Mouse (Mus musculus): ENCODE measurements around the gene Acot11. TPM values are rescaled to one million over a fixed set of nuclear protein-coding genes. Genes with fewer than 3 reads are reported as not detected.
"Not testable (repeated sequence)": the region's sequence is repeated elsewhere in the genome, so short reads cannot be mapped to it uniquely, and the experiment has no call there.

Acot11 gene
- total RNA-seq, 4 experiments from 2014 or later, result 34.4 to 52.4 (median 49.7) TPM

DNA sequence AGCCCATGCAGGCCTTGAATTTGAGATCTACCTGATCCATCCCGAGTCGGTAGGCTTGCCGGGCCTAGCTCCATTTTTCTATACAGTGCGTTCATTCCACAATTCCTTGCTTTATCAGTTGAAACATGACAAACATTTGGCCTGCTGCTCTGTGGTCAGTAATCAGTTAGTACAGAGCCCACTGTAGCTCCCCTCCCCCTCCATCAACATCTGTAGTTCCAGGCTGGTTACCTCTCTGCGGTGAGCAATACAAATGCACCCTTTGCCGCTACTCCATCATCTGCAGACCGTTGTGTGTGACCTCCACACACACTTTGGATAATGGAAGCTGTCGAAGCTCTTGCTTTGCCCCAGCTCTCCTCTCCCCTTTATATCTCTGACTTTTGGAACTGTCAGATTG, 6.4 kb upstream of the Acot11 start:
- DNase-seq (ENCODE audit: low spot score in 2 of 2), result no peak

DNA sequence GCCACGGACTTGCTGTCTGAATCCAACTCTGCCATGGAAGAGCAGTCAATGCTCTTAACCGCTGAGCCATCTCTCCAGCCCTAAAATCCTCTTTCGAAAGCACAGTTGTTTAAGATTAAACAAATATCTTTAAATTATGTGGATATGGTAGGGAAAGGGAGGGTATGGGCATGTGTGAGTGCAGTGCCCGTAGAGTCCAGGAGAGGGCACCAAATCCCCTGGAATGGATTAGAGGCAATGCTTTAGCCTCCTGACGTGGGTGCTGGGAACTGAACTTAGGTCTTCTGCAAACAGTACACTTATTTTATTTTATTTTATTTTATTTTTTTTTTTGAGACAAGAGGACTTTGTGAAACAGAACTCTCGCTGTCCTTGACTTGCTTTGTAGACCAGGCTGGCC, 5.2 kb upstream of the Acot11 start:
- DNase-seq (ENCODE audit: low spot score in 2 of 2), result no peak

DNA sequence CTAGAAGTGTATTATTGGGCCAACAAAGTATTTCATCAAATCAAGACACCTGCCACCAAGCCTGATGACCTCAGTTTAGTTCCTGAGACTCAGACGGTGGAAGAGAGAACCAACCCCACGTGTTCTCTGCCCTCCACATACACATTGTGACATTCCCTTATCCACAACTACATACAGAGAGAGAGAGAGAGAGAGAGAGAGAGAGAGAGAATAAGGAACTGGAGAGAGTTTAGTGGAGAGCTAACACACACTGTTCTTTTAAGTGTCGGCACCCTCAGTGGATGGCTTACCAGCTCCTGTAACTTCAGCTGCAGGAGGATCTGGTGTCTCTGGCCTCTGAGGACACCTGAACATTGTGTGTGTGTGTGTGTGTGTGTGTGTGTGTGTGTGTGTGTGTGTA, 2.5 kb upstream of the Acot11 start:
- DNase-seq (ENCODE audit: low spot score in 2 of 2), result no peak

DNA sequence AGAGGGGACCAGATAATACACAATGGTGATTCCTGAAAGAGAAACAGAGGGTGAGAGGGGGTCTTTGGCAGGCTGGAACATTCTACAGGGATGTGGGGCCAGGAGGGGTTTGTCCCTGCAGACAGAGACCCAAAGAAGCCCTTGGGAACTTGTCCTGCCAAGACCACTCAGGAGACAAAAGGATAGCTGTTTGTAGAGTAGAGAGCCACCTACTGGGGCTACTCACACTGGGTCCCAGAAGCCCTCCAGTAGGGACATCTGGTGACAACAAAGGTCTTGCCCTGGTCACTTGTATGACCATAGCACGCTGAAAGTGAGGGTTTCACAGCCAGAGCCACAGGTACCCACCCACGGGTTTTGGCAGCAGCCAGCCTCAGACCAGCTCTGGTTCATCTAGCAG, 1.1 kb upstream of the Acot11 start:
- no peak for DNase-seq (ENCODE audit: low spot score in 2 of 2)

DNA sequence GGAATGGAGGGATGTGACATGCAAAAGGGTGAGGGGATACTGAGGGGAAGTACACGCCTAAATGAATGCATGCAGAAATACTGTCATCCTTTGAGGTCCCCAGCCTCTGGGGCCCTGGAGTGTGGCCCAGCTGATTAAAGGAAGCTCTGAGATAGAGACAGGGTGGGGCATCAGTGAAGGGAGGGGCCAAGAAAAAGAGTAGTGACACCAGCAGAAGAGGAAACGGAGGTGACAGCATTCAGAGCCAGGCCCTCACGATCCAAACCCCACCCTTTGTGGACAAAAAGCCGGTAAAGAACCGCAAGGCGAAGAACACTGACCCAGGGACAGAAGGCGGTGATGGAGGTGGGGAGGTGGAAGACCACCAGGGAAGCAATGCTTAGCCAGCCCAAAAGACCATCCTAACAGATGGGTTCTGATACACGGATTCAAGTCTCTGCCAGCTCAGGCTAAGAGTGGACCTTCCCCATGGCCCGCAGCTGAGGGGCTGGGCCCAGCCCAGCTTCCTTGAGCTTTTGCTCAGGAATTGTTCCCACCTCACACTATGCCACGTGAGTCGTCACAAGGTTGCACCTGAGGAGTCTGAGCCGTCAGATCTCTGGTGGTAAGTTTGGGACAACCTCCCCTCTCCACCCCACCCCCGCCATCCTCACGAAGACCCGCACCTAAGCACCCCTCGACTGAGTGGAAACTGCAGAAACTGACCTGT, 443 bp downstream of the Acot11 start:
- no peak for DNase-seq (ENCODE audit: low spot score in 2 of 2)

DNA sequence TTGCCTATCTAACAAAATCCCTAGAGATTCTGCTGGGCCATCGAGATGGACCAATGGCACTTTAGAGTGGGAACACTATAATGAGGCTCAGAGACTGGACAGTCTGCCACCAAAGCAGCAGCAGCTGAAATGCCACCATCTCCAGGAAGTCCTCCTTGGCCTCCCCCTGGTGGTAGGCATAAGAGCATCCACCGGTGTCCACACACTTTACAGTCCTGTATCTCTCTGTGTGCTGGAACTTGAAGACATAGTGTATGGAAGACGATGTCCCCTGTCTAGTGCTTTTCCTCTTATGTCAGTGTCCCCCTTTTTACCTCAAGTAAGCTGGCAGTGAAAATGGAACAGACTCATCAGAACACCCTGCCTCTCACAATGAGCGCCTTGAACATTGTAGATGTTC, 1.0 kb downstream of the Acot11 start:
- no peak for DNase-seq (ENCODE audit: low spot score in 2 of 2)

DNA sequence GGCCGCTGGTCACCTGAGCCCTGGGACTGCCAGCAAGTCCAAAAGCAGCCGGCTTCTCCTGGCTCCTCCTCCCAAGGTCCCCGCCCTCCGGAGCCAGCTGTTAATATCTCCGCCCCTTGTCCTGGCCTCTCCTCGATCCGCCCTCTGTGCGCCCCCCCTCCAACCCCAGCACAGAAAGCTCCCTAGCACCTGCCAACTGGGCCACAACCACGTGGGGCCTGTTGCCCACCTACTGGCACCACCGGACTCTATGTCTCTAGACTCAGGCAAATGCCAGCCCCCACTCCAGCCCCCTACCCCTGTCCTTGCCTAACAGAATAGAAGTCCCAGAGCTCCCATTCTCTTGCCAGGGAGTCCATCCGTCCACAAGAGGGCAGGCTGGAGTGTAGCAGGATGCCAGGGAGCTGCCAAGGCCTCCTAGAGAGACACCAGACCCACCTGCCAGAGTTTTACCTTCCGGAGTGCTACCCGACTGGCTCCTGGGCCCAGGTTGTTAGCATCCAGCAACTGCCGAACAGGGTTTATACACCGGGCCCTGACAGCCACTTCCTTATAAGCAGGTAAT, 4.9 kb downstream of the Acot11 start:
- peak; percentile 73 to 76 for DNase-seq (ENCODE audit: low spot score in 2 of 2)

DNA sequence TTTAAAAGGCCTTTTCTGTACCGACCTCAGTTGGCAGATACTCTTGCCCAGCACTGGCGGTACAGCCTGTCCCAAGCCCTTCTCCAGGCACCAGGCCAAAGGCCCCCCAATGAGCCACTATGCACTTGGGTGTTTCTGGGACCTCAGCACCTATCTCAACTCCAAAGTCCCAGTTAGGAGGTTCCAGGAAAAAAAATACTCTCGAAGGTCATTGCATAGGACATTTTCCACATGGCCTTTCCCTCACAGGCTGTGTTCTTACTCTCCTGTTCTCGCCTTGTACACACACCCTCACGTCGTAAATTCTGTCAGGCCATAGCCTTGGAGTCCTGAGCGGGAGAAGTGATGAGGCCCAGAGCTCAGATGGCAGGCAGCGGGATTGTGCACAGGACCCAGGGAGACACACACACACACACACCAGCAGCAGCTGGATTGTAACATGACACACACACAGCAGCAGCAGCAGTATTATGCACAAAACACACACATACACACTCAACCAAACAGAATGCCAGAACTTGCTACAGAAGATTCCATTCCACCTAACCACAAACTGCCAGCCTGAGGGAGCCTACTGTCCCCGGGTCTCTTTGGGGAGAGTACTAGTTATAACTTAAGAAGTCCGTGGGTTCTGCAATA, 5.8 kb downstream of the Acot11 start:
- DNase-seq (ENCODE audit: low spot score in 2 of 2), result peak in 1 of 2 experiments; percentile 57

DNA sequence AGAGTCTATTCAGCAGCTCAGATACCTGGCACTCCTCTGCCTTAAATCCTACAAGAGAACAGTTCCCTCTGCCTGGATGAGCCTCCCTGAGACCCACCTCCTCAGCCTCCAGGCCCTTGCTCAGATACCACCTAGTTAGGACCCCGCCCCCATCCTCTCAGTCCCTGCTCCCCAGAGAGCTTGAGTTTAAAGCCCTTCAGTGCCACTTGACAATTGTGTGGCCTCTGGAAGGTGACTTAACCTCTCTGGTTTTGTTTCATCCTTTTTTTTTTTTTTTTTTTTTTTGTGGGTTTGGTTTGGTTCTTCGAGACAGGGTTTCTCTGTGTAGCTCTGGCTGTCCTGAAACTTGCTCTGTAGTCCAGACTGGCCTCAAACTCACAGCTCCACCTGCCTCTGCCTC, 9.5 kb downstream of the Acot11 start:
- no peak for DNase-seq (ENCODE audit: low spot score in 2 of 2)

DNA sequence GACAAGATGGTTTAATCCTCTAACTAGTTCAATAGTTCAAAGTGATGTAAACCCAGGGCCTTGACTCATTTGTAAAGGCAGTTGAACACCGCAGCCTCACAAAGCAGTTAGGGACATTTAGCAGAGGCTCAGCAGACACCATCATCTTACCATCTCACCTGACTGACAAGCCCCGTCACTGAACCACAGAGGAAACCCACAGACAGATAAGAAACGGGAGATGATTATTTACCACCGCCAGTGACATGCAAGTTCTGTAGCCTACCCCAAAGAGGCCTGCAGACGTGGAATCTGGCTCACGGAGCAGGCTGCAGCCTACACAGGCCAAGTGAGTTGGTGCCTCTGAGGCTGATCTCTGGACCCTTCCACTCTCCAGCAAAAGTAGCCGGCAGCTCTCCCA, 10.6 kb downstream of the Acot11 start:
- DNase-seq (ENCODE audit: low spot score in 2 of 2), result no peak

DNA sequence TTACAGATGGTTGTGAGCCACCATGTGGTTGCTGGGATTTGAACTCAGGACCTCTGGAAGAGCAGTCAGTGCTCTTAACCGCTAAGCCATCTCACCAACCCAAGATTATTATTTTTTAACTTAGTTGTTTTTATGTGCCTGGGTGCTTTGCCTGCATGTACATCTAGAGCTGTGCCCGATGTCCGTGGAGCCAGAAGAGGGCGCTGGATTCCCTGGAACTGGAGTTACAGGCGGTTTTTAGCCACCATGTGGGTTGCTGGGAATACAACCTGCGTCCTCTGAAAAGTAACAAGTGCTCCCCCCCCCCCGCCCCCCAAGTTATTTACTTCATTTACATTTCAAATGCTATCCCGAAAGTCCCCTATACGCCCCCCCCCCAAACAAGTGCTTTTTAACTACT, 11.0 kb downstream of the Acot11 start:
- not testable (repeated sequence) for DNase-seq (ENCODE audit: low spot score in 2 of 2)

DNA sequence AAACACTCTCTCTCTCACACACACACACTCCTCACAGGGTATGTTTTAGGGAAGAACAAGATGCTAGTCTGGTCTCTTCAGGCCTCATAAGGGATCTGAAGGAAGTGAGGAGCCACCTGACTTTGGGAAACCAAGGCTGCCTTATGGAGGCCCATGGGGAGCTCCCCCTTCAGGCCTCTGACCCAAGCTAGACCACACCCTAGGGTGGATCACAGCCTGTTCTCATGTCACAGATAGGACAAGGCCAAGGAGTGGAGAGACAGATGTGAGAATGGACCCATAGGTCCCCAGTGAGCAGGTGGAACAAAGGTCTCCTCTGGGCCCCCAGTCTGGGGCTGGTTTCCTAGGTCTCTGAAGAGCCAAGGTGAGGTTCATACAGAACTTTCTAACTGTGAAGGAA, 12.5 kb downstream of the Acot11 start:
- DNase-seq (ENCODE audit: low spot score in 2 of 2), result no peak

DNA sequence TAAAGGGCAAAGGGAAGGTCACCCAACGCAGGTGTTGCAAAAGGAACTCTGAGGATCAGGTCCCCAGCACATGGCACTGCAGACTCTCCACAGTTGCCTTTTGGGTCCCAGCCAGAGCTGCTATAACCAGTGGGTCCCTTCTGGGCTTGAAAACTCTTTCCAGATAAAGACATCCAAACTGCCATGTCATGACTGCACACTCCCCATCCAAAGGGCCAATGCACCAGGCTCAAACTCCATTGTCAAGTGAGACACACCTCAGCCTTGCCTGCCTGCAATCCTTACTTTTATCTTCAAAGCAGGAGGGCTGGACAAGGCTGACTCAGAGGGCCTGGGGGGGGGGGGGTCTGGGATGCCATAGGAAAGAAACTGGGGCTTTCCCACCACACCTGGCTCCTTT, 13.9 kb downstream of the Acot11 start:
- no peak for DNase-seq (ENCODE audit: low spot score in 2 of 2)

DNA sequence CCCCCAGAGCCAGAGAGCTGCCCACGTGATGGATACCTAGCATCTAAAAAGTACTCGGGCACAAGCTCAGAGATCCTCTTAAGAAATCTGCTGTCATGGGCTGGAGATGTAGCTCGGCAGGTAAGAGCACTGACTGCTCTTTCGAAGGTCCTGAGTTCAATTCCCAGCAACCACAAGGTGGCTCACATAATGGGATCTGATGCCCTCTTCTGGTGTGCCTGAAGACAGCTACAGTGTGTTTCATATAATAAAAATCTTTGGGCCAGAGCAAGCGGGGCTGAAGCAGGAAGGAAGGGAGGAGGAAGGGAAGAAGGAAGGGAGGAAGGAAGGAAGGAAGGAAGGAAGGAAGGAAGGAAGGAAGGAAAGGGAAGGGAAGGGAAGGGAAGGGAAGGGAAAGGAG, 14.6 kb downstream of the Acot11 start:
- not testable (repeated sequence) for DNase-seq (ENCODE audit: low spot score in 2 of 2)

DNA sequence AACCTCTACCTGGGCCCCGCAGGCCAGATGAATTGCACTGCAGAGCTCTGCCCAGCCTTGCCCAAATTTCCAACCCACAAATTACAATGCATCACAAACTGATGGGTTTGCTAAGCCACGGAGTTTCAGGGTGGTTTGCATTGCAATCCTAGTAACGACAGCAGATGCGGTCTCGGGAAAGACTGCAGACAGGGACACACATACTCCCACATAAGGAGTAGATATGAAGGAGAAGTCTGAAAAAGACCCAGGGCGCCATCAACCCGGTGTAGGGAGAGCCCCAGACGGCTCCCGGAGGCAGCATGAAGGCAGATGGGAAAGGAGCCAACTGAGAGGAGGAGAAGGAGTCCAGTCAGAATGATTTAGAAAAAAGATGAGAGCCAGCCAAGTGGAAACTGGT, 15.1 kb downstream of the Acot11 start:
- DNase-seq (ENCODE audit: low spot score in 2 of 2), result peak in 1 of 2 experiments; percentile 34

DNA sequence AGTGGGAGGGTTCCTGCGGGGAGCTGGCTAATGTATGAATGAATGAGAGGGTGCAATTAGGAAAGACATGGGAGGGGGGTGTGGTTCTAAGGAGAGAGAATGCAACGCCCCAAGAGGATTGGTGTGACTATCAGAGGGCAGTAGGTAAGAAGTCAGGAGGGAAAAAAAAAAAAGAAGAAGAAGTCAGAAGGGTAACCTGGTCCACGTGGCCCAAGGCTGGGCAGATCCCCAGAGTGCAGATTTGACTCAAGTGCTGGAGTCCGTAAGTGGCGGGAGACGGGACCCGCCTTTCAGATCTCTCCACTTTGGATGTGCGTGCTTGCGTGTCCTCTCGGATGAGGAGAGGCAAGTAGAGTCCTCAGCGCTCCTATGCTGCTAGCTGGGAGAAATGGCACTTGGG, 16.2 kb downstream of the Acot11 start:
- no peak for DNase-seq (ENCODE audit: low spot score in 2 of 2)

DNA sequence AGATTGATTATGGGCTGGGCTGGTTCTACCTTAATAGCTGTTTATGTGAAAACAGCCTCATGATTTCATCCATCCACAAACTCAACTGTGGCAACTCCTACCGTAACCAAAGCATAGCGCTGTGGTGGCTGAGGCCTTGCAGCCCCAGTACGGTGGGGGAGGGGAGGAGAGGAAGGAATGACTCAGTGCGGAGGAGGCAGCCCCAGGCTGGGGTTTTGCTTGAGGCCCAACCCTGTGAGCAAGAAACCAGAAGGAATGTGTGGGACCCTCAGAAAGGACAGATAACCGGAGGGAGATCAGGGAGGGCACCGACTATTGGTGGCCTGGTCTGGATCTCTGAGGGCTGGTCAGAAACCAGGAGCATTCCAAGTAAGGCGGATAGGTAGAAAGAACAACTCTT, 17.0 kb downstream of the Acot11 start:
- no peak for DNase-seq (ENCODE audit: low spot score in 2 of 2)

DNA sequence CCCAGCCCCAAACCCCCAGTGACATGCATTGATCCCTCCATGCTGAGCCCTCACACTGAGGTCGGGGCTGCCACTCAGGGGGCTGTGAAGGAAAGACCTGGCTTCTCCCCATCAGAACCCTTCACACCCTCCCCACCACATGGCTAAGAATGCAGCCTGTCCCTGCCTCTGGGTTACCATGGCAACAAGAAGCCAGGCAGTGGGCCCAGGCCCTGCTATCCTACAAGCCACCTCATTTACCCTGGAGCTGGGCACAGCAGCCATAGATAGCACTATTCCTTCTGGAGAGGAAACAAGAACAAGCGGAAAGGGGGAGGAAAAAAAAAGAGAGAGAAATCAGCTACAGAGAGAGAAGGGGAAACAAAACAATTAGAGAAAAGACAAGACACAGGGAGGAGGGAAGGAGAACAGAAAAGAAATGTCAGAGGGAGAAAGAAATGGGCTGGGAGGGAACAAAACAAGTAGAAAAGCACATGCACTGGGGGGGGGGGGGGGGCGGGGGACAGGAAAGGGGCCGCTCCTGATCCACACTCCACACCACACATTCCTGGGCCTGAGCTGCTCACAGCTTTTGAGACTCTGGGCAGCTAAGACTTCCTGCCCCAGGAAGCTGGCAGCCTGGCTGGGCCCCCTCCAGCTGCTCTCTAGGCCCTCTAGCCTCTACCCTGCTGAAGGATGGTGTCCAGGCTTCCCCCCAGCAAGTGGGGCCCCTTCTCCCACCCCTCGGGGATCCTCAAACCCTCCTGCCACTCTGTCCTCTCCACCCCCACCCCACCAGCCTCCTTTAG, 18.9 kb downstream of the Acot11 start:
- peak; percentile 74 to 82 for DNase-seq (ENCODE audit: low spot score in 2 of 2)

DNA sequence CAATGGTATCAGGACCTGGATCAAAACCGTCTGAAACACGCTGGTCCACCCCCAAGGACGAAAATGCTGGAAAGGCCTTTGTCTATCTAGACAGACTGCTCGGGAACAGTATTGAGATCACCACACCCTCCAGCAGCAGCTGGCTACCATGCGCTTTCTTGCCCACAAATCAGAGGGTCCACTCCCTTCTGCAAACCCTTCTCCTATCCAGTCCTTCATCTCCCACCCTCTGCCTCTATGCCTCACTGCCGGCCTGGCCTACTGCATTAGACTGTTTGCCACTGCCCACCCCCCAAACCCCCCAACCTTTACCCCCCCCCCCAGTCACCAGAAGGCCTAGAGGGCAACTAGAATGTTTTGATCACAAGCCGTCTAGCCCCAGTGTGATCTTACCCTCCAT, 19.5 kb downstream of the Acot11 start:
- DNase-seq (ENCODE audit: low spot score in 2 of 2), result no peak

DNA sequence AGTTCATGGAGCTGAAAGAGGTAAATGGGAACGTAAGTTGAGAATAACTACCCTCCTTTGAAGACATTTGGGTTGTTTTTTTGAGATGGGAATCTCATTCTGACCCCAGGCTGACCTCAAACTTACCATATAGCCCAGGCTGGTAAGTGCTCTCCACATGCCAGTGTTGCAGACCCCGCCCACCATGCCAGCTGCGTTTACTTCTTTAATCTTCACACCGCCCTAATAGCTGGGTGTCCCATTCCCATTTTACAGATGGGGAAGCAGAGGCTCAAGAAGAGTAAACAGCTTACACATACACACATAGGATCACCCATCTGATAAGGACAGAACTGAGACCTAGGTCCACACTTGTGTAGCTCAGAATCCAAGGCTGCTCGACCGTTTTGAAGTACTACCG, 20.0 kb downstream of the Acot11 start:
- DNase-seq (ENCODE audit: low spot score in 2 of 2), result no peak

DNA sequence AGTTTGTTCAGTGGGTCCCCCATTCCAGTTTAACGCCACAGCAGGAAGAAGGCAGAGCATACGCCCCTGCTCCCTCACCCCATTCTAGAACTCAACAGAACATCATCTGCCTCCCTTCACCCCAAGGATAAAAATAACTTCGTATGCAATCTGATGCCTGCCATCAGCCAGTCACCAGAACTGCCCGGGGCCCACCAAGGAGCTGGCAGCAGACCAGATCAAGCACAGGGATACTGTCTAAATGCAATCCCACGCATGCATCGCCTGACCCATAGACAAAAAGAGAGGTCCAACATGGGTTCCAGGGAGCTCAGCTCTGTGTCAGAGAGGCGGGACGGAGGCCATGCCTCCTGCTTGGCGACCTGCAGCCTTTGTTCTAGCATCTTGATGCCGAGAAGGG, 21.7 kb downstream of the Acot11 start:
- no peak for DNase-seq (ENCODE audit: low spot score in 2 of 2)

DNA sequence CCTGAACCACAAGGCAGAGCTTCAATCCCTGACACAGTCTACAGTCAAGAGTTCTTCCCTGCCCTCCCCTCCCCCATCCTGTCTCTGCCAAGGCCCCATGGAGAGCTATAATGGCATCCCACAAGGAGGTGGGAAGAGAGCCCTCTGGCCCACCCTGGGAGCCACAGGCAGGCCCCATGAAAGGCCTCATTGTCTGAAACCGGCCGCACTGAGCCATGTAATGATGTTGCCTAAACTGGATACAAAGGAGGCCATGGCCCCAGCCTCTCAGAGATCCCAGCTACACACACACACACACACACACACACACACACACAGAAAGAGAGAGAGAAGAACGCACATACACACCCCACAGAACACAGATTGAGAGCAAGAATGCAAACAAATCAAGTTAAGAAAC, 24.8 kb downstream of the Acot11 start:
- peak; percentile 46 to 70 for DNase-seq (ENCODE audit: low spot score in 2 of 2)

All from layer of hippocampus, adult 8-10 months (tissue).